Mouse (Mus musculus): Measurements from ENCODE around the gene Ipmk. TPM values are rescaled to one million over a fixed set of nuclear protein-coding genes. Genes with fewer than 3 reads are reported as not detected.
A peak's percentile ranks its signal among the peaks of the same experiment; 100 is the strongest.

Gene Ipmk
- polyA plus RNA-seq, 1 experiment from 2014 or later, result 23.2 TPM

- Histone ChIP-seq H3K27me3 (replicated peaks) (no peaks in the 10 kb centered on the region), H3K36me3 (no peaks in the 10 kb centered on the region), H3K4me3 (no peak overlapping the region), H3K27ac (no peak overlapping the region), H3K9me3 (no peaks in the 10 kb centered on the region), H3K4me1 (peaks cover 8% of the 10 kb centered on the region), H3K4me2 (replicated peaks) (no peak overlapping the region), H3K9ac (no peak overlapping the region)
- ATAC-seq (ENCODE audit: low FRiP score, low read depth), result no peak
- 90% methylated on average over 7 of the region's 7 CpGs for WGBS
Measured at GRCm38 (mm10) chr10:71342030-71342805, 5.3 kb upstream of the Ipmk start.

GRCm38 (mm10) chr10:71343130-71343529, 4.4 kb upstream of the Ipmk start:
- Histone ChIP-seq H3K36me3 (no peaks in the 10 kb centered on the region), H3K9me3 (no peaks in the 10 kb centered on the region), H3K27me3 (replicated peaks) (no peaks in the 10 kb centered on the region), H3K4me1 (peaks cover 8% of the 10 kb centered on the region), H3K4me2 (replicated peaks) (no peak overlapping the region), H3K27ac (no peak overlapping the region), H3K9ac (no peak overlapping the region), H3K4me3 (no peak overlapping the region)
- 88% methylated on average over 3 of the region's 3 CpGs for WGBS
- ATAC-seq (ENCODE audit: low FRiP score, low read depth), result no peak

GRCm38 (mm10) chr10:71343567-71344265, 3.8 kb upstream of the Ipmk start:
- H3K9ac ChIP-seq, result peak overlapping the region; percentile 86; the same call in 1 of the 2 replicates
- peaks cover 9% of the 10 kb centered on the region for H3K4me1 ChIP-seq
- H3K4me2 ChIP-seq (replicated peaks), result peak overlapping the region; percentile 74
- 26% methylated on average over 14 of the region's 14 CpGs for WGBS
- H3K4me3 ChIP-seq, result peak overlapping the region; percentile 86
- no peak for ATAC-seq (ENCODE audit: low FRiP score, low read depth)
- H3K36me3 ChIP-seq, result no peaks in the 10 kb centered on the region
- no peaks in the 10 kb centered on the region for H3K9me3 ChIP-seq
- no peaks in the 10 kb centered on the region for H3K27me3 ChIP-seq (replicated peaks)
- no peak overlapping the region for H3K27ac ChIP-seq

- H3K4me3 ChIP-seq, result peak within 1 kb of the TSS; percentile 86
- H3K4me2 ChIP-seq (replicated peaks), result peak within 1 kb of the TSS; percentile 74
- peak; percentile 73 for ATAC-seq (ENCODE audit: low FRiP score, low read depth)
- H3K27ac ChIP-seq, result peak within 1 kb of the TSS; percentile 66; the same call in 1 of the 2 replicates
- no peaks in the 10 kb centered on the region for H3K27me3 ChIP-seq (replicated peaks)
- H3K9ac ChIP-seq, result peak within 1 kb of the TSS; percentile 86
- H3K36me3 ChIP-seq, result no peaks in the 10 kb centered on the region
- no peaks in the 10 kb centered on the region for H3K9me3 ChIP-seq
- peaks cover 17% of the 10 kb centered on the region for H3K4me1 ChIP-seq
- under 1% methylated on average over 59 of the region's 60 CpGs for WGBS
Measured at GRCm38 (mm10) chr10:71344579-71345143, 2.9 kb upstream of the Ipmk start, which contains the start of gene Cisd1. Gene Cisd1, minus strand, starts transcription at chr10:71344954.

- Histone ChIP-seq H3K36me3 (no peaks in the 10 kb centered on the region; the same call in 1 of the 2 replicates), H3K27ac (no peak overlapping the region), H3K9ac (no peak overlapping the region), H3K27me3 (replicated peaks) (no peaks in the 10 kb centered on the region), H3K4me1 (peaks cover 17% of the 10 kb centered on the region), H3K4me3 (no peak overlapping the region), H3K9me3 (no peaks in the 10 kb centered on the region), H3K4me2 (replicated peaks) (no peak overlapping the region)
- no peak for ATAC-seq (ENCODE audit: low FRiP score, low read depth)
- WGBS, result 64% methylated on average over 2 of the region's 2 CpGs
Measured at GRCm38 (mm10) chr10:71346106-71346505, 1.5 kb upstream of the Ipmk start.

GRCm38 (mm10) chr10:71346722-71347508, 648 bp upstream of the Ipmk start:
- Histone ChIP-seq H3K4me3 (peak overlapping the region; percentile 86), H3K27ac (peak overlapping the region; percentile 80; the same call in 1 of the 2 replicates), H3K9ac (peak overlapping the region; percentile 84), H3K9me3 (no peaks in the 10 kb centered on the region), H3K4me2 (replicated peaks) (peak overlapping the region; percentile 90), H3K4me1 (peaks cover 17% of the 10 kb centered on the region), H3K36me3 (no peaks in the 10 kb centered on the region; the same call in 1 of the 2 replicates), H3K27me3 (replicated peaks) (no peaks in the 10 kb centered on the region)
- 11% methylated on average over 13 of the region's 13 CpGs for WGBS
- no peak for ATAC-seq (ENCODE audit: low FRiP score, low read depth)

GRCm38 (mm10) chr10:71347964-71348636, 537 bp downstream of the Ipmk start:
- WGBS, result under 1% methylated on average over 48 of the region's 48 CpGs
- peak overlapping the region; percentile 90 for H3K4me2 ChIP-seq (replicated peaks)

GRCm38 (mm10) chr10:71348637-71349280, 1.2 kb downstream of the Ipmk start:
- Histone ChIP-seq H3K9me3 (no peaks in the 10 kb centered on the region), H3K4me1 (peaks cover 14% of the 10 kb centered on the region), H3K4me2 (replicated peaks) (peak overlapping the region; percentile 90), H3K36me3 (no peaks in the 10 kb centered on the region; the same call in 1 of the 2 replicates), H3K4me3 (peak overlapping the region; percentile 86), H3K27ac (no peak overlapping the region), H3K27me3 (replicated peaks) (no peaks in the 10 kb centered on the region), H3K9ac (peak overlapping the region; percentile 84)
- 27% methylated on average over 16 of the region's 16 CpGs for WGBS
- ATAC-seq (ENCODE audit: low FRiP score, low read depth), result no peak

More at GRCm38 (mm10) chr10:71347964-71348636, 537 bp downstream of the Ipmk start:
- H3K9me3 ChIP-seq, result no peaks in the 10 kb centered on the region
- peaks cover 17% of the 10 kb centered on the region for H3K4me1 ChIP-seq
- H3K27ac ChIP-seq, result peak overlapping the region; percentile 80
- no peaks in the 10 kb centered on the region; the same call in 1 of the 2 replicates for H3K36me3 ChIP-seq
- no peaks in the 10 kb centered on the region for H3K27me3 ChIP-seq (replicated peaks)
- peak; percentile 68 for ATAC-seq (ENCODE audit: low FRiP score, low read depth)
- peak overlapping the region; percentile 86 for H3K4me3 ChIP-seq
- peak overlapping the region; percentile 84 for H3K9ac ChIP-seq

- 0 out of 2 replicates have a peak overlapping the region, but pooled peaks have one; percentile 84 for H3K9ac ChIP-seq
- H3K4me2 ChIP-seq (replicated peaks), result peak overlapping the region; percentile 90
- no peaks in the 10 kb centered on the region; the same call in 1 of the 2 replicates for H3K36me3 ChIP-seq
- no peaks in the 10 kb centered on the region for H3K27me3 ChIP-seq (replicated peaks)
- H3K27ac ChIP-seq, result no peak overlapping the region
- ATAC-seq (ENCODE audit: low FRiP score, low read depth), result no peak
- 91% methylated on average over 1 of the region's 1 CpGs for WGBS
- H3K4me3 ChIP-seq, result no peak overlapping the region
- no peaks in the 10 kb centered on the region for H3K9me3 ChIP-seq
- H3K4me1 ChIP-seq, result peaks cover 9% of the 10 kb centered on the region
Measured at GRCm38 (mm10) chr10:71349290-71349689, 1.7 kb downstream of the Ipmk start.

- Histone ChIP-seq H3K9me3 (no peaks in the 10 kb centered on the region), H3K36me3 (no peaks in the 10 kb centered on the region; the same call in 1 of the 2 replicates), H3K27ac (no peak overlapping the region), H3K4me1 (peaks cover 9% of the 10 kb centered on the region), H3K9ac (no peak overlapping the region), H3K4me3 (no peak overlapping the region), H3K27me3 (replicated peaks) (no peaks in the 10 kb centered on the region), H3K4me2 (replicated peaks) (no peak overlapping the region)
- 94% methylated on average over 7 of the region's 7 CpGs for WGBS
- ATAC-seq (ENCODE audit: low FRiP score, low read depth), result no peak
Measured at GRCm38 (mm10) chr10:71351301-71351700, 3.7 kb downstream of the Ipmk start.

- 80% methylated on average over 9 of the region's 9 CpGs for WGBS
- Histone ChIP-seq H3K27ac (no peak overlapping the region), H3K36me3 (no peaks in the 10 kb centered on the region; the same call in 1 of the 2 replicates), H3K9ac (no peak overlapping the region), H3K4me3 (no peak overlapping the region), H3K27me3 (replicated peaks) (no peaks in the 10 kb centered on the region), H3K9me3 (no peaks in the 10 kb centered on the region), H3K4me1 (peaks cover 7% of the 10 kb centered on the region), H3K4me2 (replicated peaks) (no peak overlapping the region)
- no peak for ATAC-seq (ENCODE audit: low FRiP score, low read depth)
Measured at GRCm38 (mm10) chr10:71353850-71354249, 6.3 kb downstream of the Ipmk start.

Data from neural tube, embryonic 12.5 days (tissue).